Comparison of ENCODE assay signal across 16 mouse cellular contexts in genomic region chr1:193054401-193054800, GRCm38 (mm10). TPM values are rescaled to one million over a fixed set of nuclear protein-coding genes. Genes with fewer than 3 reads are reported as not detected.
"Had no signal": no experiment of that assay in that cellular context is flagged by ENCODE, and none has a peak within 500 bp of the region (broad histone marks: within the 10 kb centered on the region; RNA-seq: fewer than 3 reads in every experiment).

No protein-coding gene starts in this region.

- ATAC-seq: liver, postnatal 0 days; midbrain, embryonic 16.5 days had no signal

- H3K9me3 ChIP-seq: limb, embryonic 12.5 days; liver, embryonic 13.5 days; lung, embryonic 15.5 days; midbrain, embryonic 12.5 days; neural tube, embryonic 13.5 days had no signal

- H3K4me1 ChIP-seq: limb, embryonic 12.5 days; liver, embryonic 13.5 days; lung, embryonic 15.5 days; midbrain, embryonic 12.5 days; neural tube, embryonic 13.5 days had no signal

- H3K4me3 ChIP-seq: limb, embryonic 12.5 days; liver, embryonic 13.5 days; lung, embryonic 15.5 days; midbrain, embryonic 12.5 days; neural tube, embryonic 13.5 days had no signal

- H3K36me3 ChIP-seq: limb, embryonic 12.5 days; liver, embryonic 13.5 days; lung, embryonic 15.5 days; midbrain, embryonic 12.5 days; neural tube, embryonic 13.5 days had no signal

- H3K9ac ChIP-seq: limb, embryonic 12.5 days; liver, embryonic 13.5 days; liver, postnatal 0 days; lung, embryonic 15.5 days; midbrain, embryonic 12.5 days; neural tube, embryonic 13.5 days had no signal

- H3K27me3 ChIP-seq: limb, embryonic 12.5 days; liver, embryonic 13.5 days; lung, embryonic 15.5 days; midbrain, embryonic 12.5 days; neural tube, embryonic 13.5 days had no signal

- DNase-seq: kidney, postnatal 10 days; kidney, postnatal 4 days; liver; liver, embryonic 13.5 days; liver, postnatal 0 days; retina, postnatal 1 day; right cerebral cortex, postnatal 4 days; spleen, adult 18-20 months; thymus, adult 18-20 months; thymus, postnatal 14 days had no signal

- H3K27ac ChIP-seq: limb, embryonic 12.5 days; liver, embryonic 13.5 days; lung, embryonic 15.5 days; midbrain, embryonic 12.5 days; neural tube, embryonic 13.5 days had no signal

- H3K4me2 ChIP-seq: limb, embryonic 12.5 days; liver, embryonic 13.5 days; lung, embryonic 15.5 days; midbrain, embryonic 12.5 days; neural tube, embryonic 13.5 days had no signal

RNA-seq across cellular contexts. Expression of gene Syt14, which starts 18.8 kb away (rescaled TPM):
- total RNA-seq: megakaryocyte-erythroid progenitor cell, adult 5-6 weeks had no signal
